Mouse (Mus musculus) MEL (cell line): ENCODE results near the gene Sptssa. TPM values are rescaled to one million over a fixed set of nuclear protein-coding genes. Genes with fewer than 3 reads are reported as not detected.

Source experiments
- DNase-seq: peaks from one replicate; pipeline ENCODE4 v3.0.0; 2011; ENCODE audit warnings: low read depth, low spot score
- H3K27ac ChIP-seq: 2 replicates; pipeline ENCODE4 v1.5.1; 2012; ENCODE audit warnings: low read depth, mild to moderate bottlenecking, control low read depth, low read length, moderate library complexity; ENCODE audit not compliant: control insufficient read depth
- H3K27me3 ChIP-seq, 2 experiments: fragments of 150-350 bp in 1 of 2; sonication (generic) in 1 of 2; 2 replicates each; pipeline ENCODE4 v1.6.1; 2012; ENCODE audit warnings: low read length in 2 of 2, mild to moderate bottlenecking in 2 of 2, improper control_type of control experiment in 1 of 2, moderate library complexity in 1 of 2; ENCODE audit not compliant: insufficient read depth in 2 of 2, control insufficient read depth in 1 of 2
- H3K36me3 ChIP-seq, 2 experiments: 2 replicates each; pipeline ENCODE4 v1.6.1; 2012 to 2014; ENCODE audit warnings: low read length in 2 of 2, improper control_type of control experiment in 1 of 2, inconsistent platforms in 1 of 2, mild to moderate bottlenecking in 1 of 2; ENCODE audit not compliant: insufficient read depth in 2 of 2, control insufficient read depth in 1 of 2
- H3K4me1 ChIP-seq, 2 experiments: fragments of 150-350 bp in 1 of 2; sonication (generic) in 1 of 2; 2 replicates each; pipeline ENCODE4 v1.6.1; 2012; ENCODE audit warnings: low read length in 2 of 2, improper control_type of control experiment in 1 of 2, mild to moderate bottlenecking in 1 of 2; ENCODE audit not compliant: insufficient read depth in 2 of 2, control insufficient read depth in 1 of 2
- H3K4me3 ChIP-seq, 2 experiments: fragments of 150-350 bp in 1 of 2; sonication (generic) in 1 of 2; 2 replicates each; pipeline ENCODE4 v1.5.1; 2012; ENCODE audit warnings: low read depth in 2 of 2, low read length in 2 of 2, mild to moderate bottlenecking in 2 of 2, moderate library complexity in 2 of 2, control low read depth in 1 of 2, improper control_type of control experiment in 1 of 2; ENCODE audit not compliant: control insufficient read depth in 1 of 2, insufficient read depth in 1 of 2
- H3K79me2 ChIP-seq: 2 replicates; pipeline ENCODE4 v1.6.1; 2012; ENCODE audit warnings: mild to moderate bottlenecking, low read length, moderate library complexity; ENCODE audit not compliant: control insufficient read depth, poor library complexity, insufficient read depth
- H3K9ac ChIP-seq: 2 replicates; pipeline ENCODE4 v1.6.1; 2012; ENCODE audit warnings: low read depth, mild to moderate bottlenecking, control low read depth, low read length, moderate library complexity; ENCODE audit not compliant: control insufficient read depth, poor library complexity, severe bottlenecking
- H3K9me3 ChIP-seq: fragments of 150-350 bp; sonication (generic); replicated peaks from 2 replicates; pipeline ENCODE4 v1.6.1; 2012; ENCODE audit warnings: mild to moderate bottlenecking, low read length, improper control_type of control experiment, moderate library complexity; ENCODE audit not compliant: insufficient read depth
- BHLHE40 ChIP-seq: IDR thresholded peaks from 2 replicates; pipeline ENCODE4 v1.6.1; 2012; ENCODE audit warnings: low read depth, mild to moderate bottlenecking, inconsistent platforms, low read length, improper control_type of control experiment, borderline replicate concordance
- CHD1 ChIP-seq: IDR thresholded peaks from 2 replicates; pipeline ENCODE4 v1.6.1; 2012; ENCODE audit warnings: low read depth, mild to moderate bottlenecking, inconsistent platforms, low read length, improper control_type of control experiment
- CHD2 ChIP-seq: IDR thresholded peaks from 2 replicates; pipeline ENCODE4 v1.6.1; 2011; ENCODE audit warnings: low read length, improper control_type of control experiment
- CTCF ChIP-seq, 3 experiments: IDR thresholded peaks in 2 of 3; conservative IDR thresholded peaks in 1 of 3; 2 replicates each; pipeline ENCODE4 v1.5.1; 2011 to 2012; ENCODE audit warnings: low read length in 3 of 3, low read depth in 2 of 3, mild to moderate bottlenecking in 2 of 3, improper control_type of control experiment in 1 of 3, inconsistent platforms in 1 of 3, mixed read lengths in 1 of 3, moderate library complexity in 1 of 3; ENCODE audit not compliant: control insufficient read depth in 1 of 3, insufficient read depth in 1 of 3, poor library complexity in 1 of 3, severe bottlenecking in 1 of 3
- ETS1 ChIP-seq: IDR thresholded peaks from 2 replicates; pipeline ENCODE4 v1.6.1; 2012; ENCODE audit warnings: low read depth, mild to moderate bottlenecking, inconsistent platforms, low read length, improper control_type of control experiment, moderate library complexity
- GABPA ChIP-seq: IDR thresholded peaks from 2 replicates; pipeline ENCODE4 v1.6.1; 2012; ENCODE audit warnings: low read depth, mild to moderate bottlenecking, inconsistent platforms, low read length, improper control_type of control experiment, moderate library complexity
- HCFC1 ChIP-seq: IDR thresholded peaks from 2 replicates; pipeline ENCODE4 v1.6.1; 2012; ENCODE audit warnings: low read depth, mild to moderate bottlenecking, inconsistent platforms, low read length, improper control_type of control experiment, moderate library complexity
- JUND ChIP-seq: IDR thresholded peaks from 2 replicates; pipeline ENCODE4 v1.6.1; 2011; ENCODE audit warnings: low read depth, mild to moderate bottlenecking, improper control_type of control experiment, low read length
- KAT2A ChIP-seq: conservative IDR thresholded peaks from 2 replicates; pipeline ENCODE4 v1.6.1; 2012; ENCODE audit warnings: low read depth, low read length, improper control_type of control experiment, inconsistent platforms
- MAFK ChIP-seq: IDR thresholded peaks from 2 replicates; pipeline ENCODE4 v1.6.1; 2011; ENCODE audit warnings: low read depth, mild to moderate bottlenecking, low read length, improper control_type of control experiment, borderline replicate concordance
- MAZ ChIP-seq: IDR thresholded peaks from 2 replicates; pipeline ENCODE4 v1.6.1; 2012; ENCODE audit warnings: low read depth, mild to moderate bottlenecking, inconsistent platforms, low read length, improper control_type of control experiment
- MXI1 ChIP-seq: IDR thresholded peaks from 2 replicates; pipeline ENCODE4 v1.6.1; 2011; ENCODE audit warnings: mild to moderate bottlenecking, low read depth, low read length, improper control_type of control experiment
- MYB ChIP-seq: IDR thresholded peaks from 2 replicates; pipeline ENCODE4 v1.6.1; 2011; ENCODE audit warnings: mild to moderate bottlenecking, low read depth, low read length, improper control_type of control experiment
- MYC ChIP-seq: IDR thresholded peaks from 2 replicates; pipeline ENCODE4 v1.6.1; 2011; ENCODE audit warnings: low read depth, mild to moderate bottlenecking, low read length, improper control_type of control experiment, moderate library complexity
- NELFE ChIP-seq: IDR thresholded peaks from 2 replicates; pipeline ENCODE4 v1.6.1; 2011; ENCODE audit warnings: low read depth, low read length, improper control_type of control experiment
- NRF1 ChIP-seq: IDR thresholded peaks from 2 replicates; pipeline ENCODE4 v1.6.1; 2014; ENCODE audit warnings: low read depth, mild to moderate bottlenecking, inconsistent platforms, low read length, improper control_type of control experiment, moderate library complexity; ENCODE audit not compliant: poor library complexity, insufficient read depth, severe bottlenecking
- POLR2AphosphoS5 ChIP-seq: IDR thresholded peaks from 2 replicates; pipeline ENCODE4 v1.6.1; 2012; ENCODE audit warnings: low read depth, borderline replicate concordance, mild to moderate bottlenecking, inconsistent platforms, low read length, moderate library complexity, mixed read lengths
- RCOR1 ChIP-seq: IDR thresholded peaks from 2 replicates; pipeline ENCODE4 v1.6.1; 2012; ENCODE audit warnings: low read depth, mild to moderate bottlenecking, inconsistent platforms, low read length, improper control_type of control experiment
- SIN3A ChIP-seq: IDR thresholded peaks from 2 replicates; pipeline ENCODE4 v1.6.1; 2012; ENCODE audit warnings: low read length, improper control_type of control experiment, inconsistent platforms
- TAL1 ChIP-seq: IDR thresholded peaks from 2 replicates; pipeline ENCODE4 v1.6.1; 2012; ENCODE audit warnings: mild to moderate bottlenecking, inconsistent platforms, low read length, moderate library complexity, mixed read lengths
- TBP ChIP-seq: IDR thresholded peaks from 2 replicates; pipeline ENCODE4 v1.8.0; 2011; ENCODE audit warnings: low read depth, low read length, improper control_type of control experiment
- TCF12 ChIP-seq: IDR thresholded peaks from 2 replicates; pipeline ENCODE4 v1.6.1; 2014; ENCODE audit warnings: low read depth, mild to moderate bottlenecking, inconsistent platforms, low read length, improper control_type of control experiment, moderate library complexity
- UBTF ChIP-seq: IDR thresholded peaks from 2 replicates; pipeline ENCODE4 v1.6.1; 2012; ENCODE audit warnings: low read depth, mild to moderate bottlenecking, inconsistent platforms, low read length, improper control_type of control experiment, moderate library complexity, borderline replicate concordance; ENCODE audit not compliant: insufficient read depth
- USF1 ChIP-seq: IDR thresholded peaks from 2 replicates; pipeline ENCODE4 v1.6.1; 2014; ENCODE audit warnings: low read depth, mild to moderate bottlenecking, inconsistent platforms, low read length, improper control_type of control experiment, moderate library complexity
- ZC3H11A ChIP-seq: IDR thresholded peaks from 2 replicates; pipeline ENCODE4 v1.6.1; 2012; ENCODE audit warnings: low read depth, mild to moderate bottlenecking, inconsistent platforms, low read length, improper control_type of control experiment
- ZMIZ1 ChIP-seq: IDR thresholded peaks from 2 replicates; pipeline ENCODE4 v1.6.1; 2012; ENCODE audit warnings: low read depth, mild to moderate bottlenecking, inconsistent platforms, low read length, improper control_type of control experiment, moderate library complexity
- polyA plus RNA-seq, 2 experiments: library from polyadenylated mRNA; stranded (reverse) in 1 of 2; unstranded in 1 of 2; fragments of >175 nt in 1 of 2; fragments of >200 nt in 1 of 2; gene quantifications; 2 replicates each; pipeline versions ENCODE4 v1.2.1 to v1.2.4; 2012; ENCODE audit warnings: low replicate concordance in 2 of 2, low read depth in 1 of 2; ENCODE audit not compliant: insufficient read length in 2 of 2, insufficient read depth in 1 of 2, missing spikeins in 1 of 2
- total RNA-seq: library from RNA; depleted of rRNA; stranded (reverse); fragments of 300-350 nt; gene quantifications from 2 replicates; pipeline ENCODE4 v1.2.3, GENCODE M21; 2012

Gene Sptssa
- total and polyA plus RNA-seq, 3 experiments: 58.1 to 166 TPM; not detected in 1

DNA sequence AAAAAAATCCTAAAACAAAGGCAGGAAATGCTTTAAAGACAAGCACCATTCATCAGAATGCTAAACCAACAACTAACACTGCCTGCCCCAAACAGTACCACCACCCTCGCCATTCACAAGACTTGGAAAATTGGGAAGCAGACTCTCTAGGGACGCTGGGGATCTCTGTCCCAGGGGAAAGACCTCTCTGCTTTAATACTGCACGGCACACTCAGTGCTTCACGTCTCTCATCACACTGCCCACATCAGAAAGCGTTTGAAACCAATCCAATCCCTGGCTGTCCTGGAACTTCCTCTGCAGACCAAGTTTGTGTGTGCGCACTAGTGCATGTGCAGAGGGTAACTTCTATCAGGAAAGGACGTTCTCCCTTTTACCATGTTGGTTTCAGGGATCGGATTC, 4.6 kb downstream of the Sptssa start:
- Histone ChIP-seq H3K4me1 (peaks cover 0 to 10% of the 10 kb centered on the region in 2 experiments; a peak in 3 of 4 replicates), H3K9ac (no peak overlapping the region), H3K27me3 (no peaks in the 10 kb centered on the region), H3K4me3 (no peak overlapping the region), H3K27ac (no peak overlapping the region), H3K79me2 (peaks cover 29% of the 10 kb centered on the region), H3K36me3 (peaks cover 13 to 17% of the 10 kb centered on the region in 2 experiments), H3K9me3 (no peaks in the 10 kb centered on the region)
- no peak for TF ChIP-seq UBTF
- no peak for TF ChIP-seq CTCF (IDR thresholded peaks at IDR 0.05 in 2 of 3, conservative IDR thresholded peaks at IDR 0.05 in 1 of 3; ENCODE audit: control insufficient read depth in 1 of 3, insufficient read depth in 1 of 3, low read depth in 2 of 3, low read length in 3 of 3, poor library complexity in 1 of 3, severe bottlenecking in 1 of 3)
- TF ChIP-seq CHD1: no peak
- TF ChIP-seq HCFC1: no peak
- no peak for TF ChIP-seq TAL1
- no peak for TF ChIP-seq POLR2AphosphoS5
- no peak for TF ChIP-seq RCOR1
- no peak for TF ChIP-seq MAFK
- TF ChIP-seq SIN3A: no peak
- no peak for TF ChIP-seq JUND
- TF ChIP-seq MYC: no peak
- no peak for TF ChIP-seq MXI1
- TF ChIP-seq CHD2: no peak
- TF ChIP-seq NRF1: no peak
- TF ChIP-seq USF1: no peak
- TF ChIP-seq ZC3H11A: no peak
- no peak for TF ChIP-seq MAZ
- no peak for DNase-seq

DNA sequence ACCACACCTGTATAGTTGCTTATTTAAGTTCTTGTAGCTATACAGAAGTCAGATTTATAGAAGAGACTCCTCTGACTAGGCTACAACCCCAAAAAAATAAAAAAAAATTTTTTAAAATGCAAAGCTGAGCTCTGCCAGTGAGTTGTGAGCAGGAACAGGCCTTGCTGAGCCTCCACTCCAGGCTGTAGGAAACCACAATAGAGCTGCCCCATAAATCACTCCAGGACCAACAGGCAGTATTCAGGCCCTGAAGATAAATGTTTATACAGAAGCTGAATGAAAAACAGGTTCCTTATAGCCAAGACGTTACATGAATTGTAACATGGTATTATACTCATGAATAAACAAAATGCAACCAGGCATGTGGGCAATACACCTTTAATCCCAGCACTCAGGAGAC, 5.2 kb downstream of the Sptssa start:
- H3K36me3 ChIP-seq: peaks cover 13 to 22% of the 10 kb centered on the region in 2 experiments
- no peak overlapping the region for H3K27ac ChIP-seq

More for the DNA sequence above, 5.2 kb downstream of the Sptssa start:
- H3K4me1 ChIP-seq: peaks cover 0 to 10% of the 10 kb centered on the region in 2 experiments; a peak in 3 of 4 replicates
- TF ChIP-seq ZMIZ1: no peak
- no peak for TF ChIP-seq MYC
- no peak for TF ChIP-seq MYB
- no peak for TF ChIP-seq TCF12
- no peak for TF ChIP-seq GABPA
- TF ChIP-seq JUND: no peak
- TF ChIP-seq ETS1: no peak
- TF ChIP-seq NELFE: no peak
- no peak for TF ChIP-seq USF1
- TF ChIP-seq UBTF: no peak
- no peak for TF ChIP-seq KAT2A
- no peak for TF ChIP-seq TBP
- no peak for TF ChIP-seq BHLHE40
- no peak overlapping the region for H3K4me3 ChIP-seq
- peaks cover 28% of the 10 kb centered on the region for H3K79me2 ChIP-seq
- DNase-seq: no peak
- H3K9ac ChIP-seq: no peak overlapping the region
- no peaks in the 10 kb centered on the region for H3K9me3 ChIP-seq
- no peaks in the 10 kb centered on the region for H3K27me3 ChIP-seq
